Mouse (Mus musculus): ENCODE results near the gene Zbtb42.
A peak's percentile ranks its signal among the peaks of the same experiment; 100 is the strongest.

DNA sequence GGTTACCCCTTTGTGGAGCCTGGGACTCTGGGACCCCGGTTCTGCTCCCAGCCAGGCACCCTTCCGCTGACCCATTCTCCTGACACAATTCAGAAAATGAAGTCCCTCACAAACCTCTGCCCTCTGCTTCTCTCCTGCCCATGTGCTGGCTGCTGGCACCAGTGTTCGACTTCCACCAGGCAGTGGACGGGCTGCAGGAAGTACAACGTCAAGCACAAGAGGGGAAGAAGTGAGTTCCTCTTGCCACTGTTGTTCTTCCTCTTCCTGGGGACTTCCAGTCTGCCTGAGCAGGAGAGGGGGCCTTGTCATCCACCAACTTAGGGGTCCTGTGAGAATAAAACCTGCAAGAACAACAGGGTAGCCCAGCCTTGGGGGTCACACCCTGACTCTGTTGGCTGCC, 45.7 kb upstream of the Zbtb42 start:
- TF ChIP-seq CTCF (IDR thresholded peaks at IDR 0.05) (no peak), POLR2A (IDR thresholded peaks at IDR 0.05; ENCODE audit: insufficient read depth, low read depth, low read length) (0 out of 2 replicates have a peak, but pooled peaks have one; percentile 26), EP300 (IDR thresholded peaks at IDR 0.05; ENCODE audit: insufficient read depth, low read depth, low read length) (no peak)

Measured in heart, adult 2 months (tissue).